Mouse (Mus musculus): ENCODE results near the gene Vopp1.

DNA sequence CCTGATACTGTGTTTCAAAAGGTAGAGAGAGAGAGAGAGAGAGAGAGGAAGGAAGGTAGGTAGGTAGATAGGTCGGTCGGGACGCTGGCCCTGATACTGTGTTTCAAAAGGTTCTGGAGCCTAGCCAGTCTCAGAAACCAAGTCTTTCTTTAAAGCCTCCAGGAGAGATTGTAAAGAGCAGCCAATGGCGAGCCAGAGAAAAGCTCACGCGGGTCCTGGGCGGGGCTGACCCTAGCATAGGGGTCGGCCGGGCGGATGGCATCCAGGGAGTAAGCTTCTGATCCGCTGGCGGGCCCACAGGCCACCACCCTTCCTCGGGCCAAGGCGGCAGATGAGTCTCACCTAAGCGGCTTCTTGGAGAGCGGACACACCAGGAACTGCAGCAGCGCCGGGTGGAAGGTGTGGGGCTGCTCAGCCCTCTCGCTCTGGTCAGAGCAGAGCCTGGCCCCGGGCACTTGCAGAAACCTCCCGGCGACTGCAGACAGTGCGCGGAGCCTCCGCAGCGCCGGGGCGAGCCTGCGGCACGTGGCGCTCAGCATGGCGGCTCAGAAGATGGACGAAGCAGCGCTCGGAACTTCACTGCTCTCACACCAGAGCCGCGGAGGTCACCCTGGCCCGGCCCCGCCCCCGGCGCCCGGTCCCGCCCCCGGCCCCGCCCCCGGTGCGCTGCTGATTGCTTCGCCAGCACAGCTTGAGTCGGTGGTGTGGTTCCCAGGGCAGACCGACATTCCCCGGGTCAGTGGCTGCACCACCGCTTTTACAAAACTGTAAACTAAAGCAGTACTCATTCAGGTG, 133.3 kb downstream of the Vopp1 start, which contains the start of gene Pyurf:
- TF ChIP-seq GATA1 (IDR thresholded peaks at IDR 0.05; ENCODE audit: borderline replicate concordance, low read length): no peak
- no peak for TF ChIP-seq FLI1 (IDR thresholded peaks at IDR 0.05; ENCODE audit: low read length)
